Mouse (Mus musculus) brain, embryonic 14.5 days (tissue): ENCODE data around the gene Ttf2.

ENCODE experiments used
- CTCF ChIP-seq: fragments of 200-500 bp; IDR thresholded peaks from 2 replicates; pipeline ENCODE4 v1.5.1; 2012; ENCODE audit warnings: inconsistent platforms, mild to moderate bottlenecking, moderate library complexity, borderline replicate concordance; ENCODE audit not compliant: insufficient read depth, insufficient read length; ENCODE audit errors: extremely low read depth
- POLR2A ChIP-seq: fragments of 200-500 bp; IDR thresholded peaks from 2 replicates; pipeline ENCODE4 v1.6.1; 2012; ENCODE audit warnings: mild to moderate bottlenecking, inconsistent platforms, borderline replicate concordance; ENCODE audit not compliant: poor library complexity, insufficient read depth, insufficient read length, severe bottlenecking; ENCODE audit errors: extremely low read depth

DNA sequence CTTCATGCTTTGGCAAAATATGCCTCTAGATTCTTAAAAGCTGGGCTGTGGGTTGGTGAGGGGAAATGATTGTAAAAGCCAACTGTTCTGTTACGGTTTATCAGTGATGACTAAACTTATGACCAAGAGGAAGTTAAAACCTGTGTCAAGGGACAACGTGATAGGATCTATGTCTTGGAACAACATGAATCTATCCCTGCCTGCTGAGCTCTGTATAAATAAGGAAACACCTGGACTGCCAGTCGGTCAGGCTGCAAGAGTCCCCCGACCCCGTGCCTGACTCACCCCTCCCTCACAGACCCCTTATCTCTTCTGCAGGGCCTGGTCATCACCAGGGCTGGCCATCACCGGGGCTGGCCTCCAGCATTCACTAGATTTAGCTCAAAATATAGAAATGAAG, 63.3 kb downstream of the Ttf2 start:
- TF ChIP-seq CTCF (no peak), POLR2A (no peak)
